Mouse (Mus musculus): ENCODE results near the gene Fstl5.
"Not testable (repeated sequence)": the region's sequence is repeated elsewhere in the genome, so short reads cannot be mapped to it uniquely, and the experiment has no call there.

Gene Fstl5

DNA sequence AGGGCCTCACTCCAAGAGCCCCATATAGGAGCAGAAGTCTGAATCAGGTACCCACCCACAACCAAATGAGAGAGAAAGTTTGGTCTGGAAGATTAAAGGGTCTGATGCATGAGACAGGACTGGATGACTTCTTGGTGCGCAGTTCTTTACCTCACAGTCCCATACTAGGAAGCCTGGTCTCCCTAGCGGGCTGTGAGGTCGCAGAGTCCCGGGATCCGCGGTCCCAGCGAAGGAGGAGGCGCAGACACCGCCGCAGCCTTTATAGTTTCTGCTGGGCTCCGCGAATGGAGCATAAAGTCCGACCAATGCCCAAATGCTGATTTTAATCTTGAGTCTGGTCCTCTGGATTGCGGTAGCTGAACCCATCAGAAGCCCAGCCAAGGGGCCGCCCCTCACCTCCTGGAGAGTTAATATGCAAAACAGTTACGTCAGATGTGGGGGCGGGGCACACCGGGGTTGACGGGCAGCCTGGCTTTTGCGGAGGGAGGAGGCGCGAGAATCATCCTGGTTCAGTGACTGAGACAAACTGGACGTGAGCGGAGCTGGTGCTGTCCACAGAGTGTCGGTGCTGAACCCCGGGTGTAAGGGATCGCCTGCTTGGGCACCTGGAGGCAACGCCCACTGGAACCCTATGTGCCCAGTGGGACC lies at the start of gene Fstl5:
TSS of gene Fstl5 (plus strand) at position 211 of the 648 bp plus-strand sequence.
- peak; percentile 31 for DNase-seq (ENCODE audit: low spot score)

- no peak for DNase-seq (ENCODE audit: low spot score)
Measured at GRCm38 (mm10) chr3:76025523-76025922, 48.5 kb upstream of the Fstl5 start.

DNA sequence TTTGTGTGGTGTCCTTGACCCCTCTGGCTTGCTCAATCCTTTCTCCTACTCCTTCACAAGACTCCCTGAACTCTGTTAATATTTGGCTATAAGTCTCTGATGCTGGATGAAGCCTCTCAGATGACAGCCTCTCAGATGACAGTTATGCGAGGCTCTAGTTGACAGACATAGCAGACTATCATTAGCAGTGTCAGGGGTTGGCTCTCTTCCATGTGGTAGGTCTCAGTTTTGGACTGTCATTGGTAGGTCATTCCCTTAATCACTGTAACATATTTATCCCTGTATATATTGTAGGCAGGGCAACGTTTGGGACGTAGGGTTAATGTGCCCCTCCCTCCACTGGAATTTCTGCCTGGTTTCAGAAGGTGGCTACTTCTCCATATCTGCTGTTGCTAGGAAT lies 22.9 kb upstream of the Fstl5 start:
- DNase-seq (ENCODE audit: low spot score) = no peak

DNA sequence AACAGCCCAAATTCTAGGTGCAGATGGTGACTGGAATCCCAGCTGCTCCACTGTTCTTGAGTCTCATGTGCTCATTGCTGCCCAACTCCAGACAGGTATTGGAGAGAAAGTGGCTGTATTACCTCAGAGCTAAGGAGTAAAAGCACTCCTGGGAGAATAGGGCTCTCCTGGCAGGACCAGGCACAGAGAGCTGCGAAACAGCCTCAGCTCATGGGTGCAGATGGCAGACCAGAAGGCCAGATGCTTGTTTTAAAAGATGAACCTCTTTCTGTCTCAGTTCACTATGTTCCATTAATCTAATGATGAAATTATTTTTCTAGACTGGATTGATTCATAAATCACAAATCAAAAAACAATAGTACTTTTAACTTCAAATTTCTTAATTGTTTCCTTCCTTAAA lies 12.1 kb upstream of the Fstl5 start:
- no peak for DNase-seq (ENCODE audit: low spot score)

DNA sequence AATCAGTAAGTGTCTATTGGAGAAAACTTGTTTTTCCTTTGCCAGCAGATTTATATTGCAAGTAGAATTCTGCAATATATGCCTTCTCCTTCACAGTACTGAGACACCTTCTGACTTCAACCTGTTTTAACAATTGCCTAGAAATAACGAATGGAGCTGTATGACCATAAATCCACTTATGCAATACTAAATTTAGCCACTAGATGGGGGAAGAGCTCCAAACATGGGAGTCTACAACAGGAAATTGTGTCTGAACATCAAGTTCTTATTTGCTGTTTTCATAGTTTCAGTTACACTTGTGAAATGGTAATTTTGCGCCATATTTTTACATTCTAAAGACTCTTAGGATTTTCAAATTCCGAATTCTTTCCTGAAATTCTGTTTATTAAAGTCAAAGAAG lies 6.2 kb upstream of the Fstl5 start:
- no peak for DNase-seq (ENCODE audit: low spot score)

GRCm38 (mm10) chr3:76072826-76073225 lies 1.2 kb upstream of the Fstl5 start:
- DNase-seq (ENCODE audit: low spot score) = no peak

DNA sequence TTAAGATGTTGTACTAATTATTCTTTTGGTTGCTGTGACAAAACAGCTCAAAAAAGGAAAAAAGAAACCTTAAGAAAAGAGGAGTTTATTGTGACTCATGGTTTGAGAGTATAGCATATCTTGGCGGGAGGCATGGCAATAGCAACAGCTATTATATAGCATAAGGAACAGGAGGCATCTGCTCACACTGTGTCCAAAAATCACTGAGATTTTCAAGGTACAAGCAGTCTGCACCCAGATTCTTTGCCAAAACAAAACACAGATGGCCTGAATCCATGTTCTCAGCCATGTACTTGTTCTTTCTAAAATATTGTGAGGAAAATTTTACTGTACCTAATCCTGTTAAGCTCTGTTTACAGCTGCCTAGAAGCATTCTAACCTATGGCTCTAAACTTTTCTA lies 66.4 kb downstream of the Fstl5 start:
- DNase-seq (ENCODE audit: low spot score) = no peak

DNA sequence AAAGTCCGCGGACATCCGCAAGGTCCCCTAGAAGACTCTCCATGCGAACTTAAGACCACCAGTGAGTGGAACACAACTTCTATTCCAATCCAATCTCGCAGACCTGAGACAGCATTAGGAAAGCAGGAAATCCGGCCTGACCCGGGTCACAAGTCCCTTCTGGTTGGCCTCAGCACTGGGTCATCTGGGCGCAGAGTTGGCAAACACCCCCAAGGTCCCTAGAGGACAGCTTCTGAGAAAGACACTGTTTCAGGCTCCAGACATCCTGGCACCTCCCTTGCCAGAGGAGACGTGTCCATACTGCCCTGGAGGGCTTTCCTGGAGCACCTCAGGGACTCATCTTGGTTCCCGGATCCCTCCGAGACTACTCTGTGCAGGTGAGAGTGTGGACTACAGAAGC lies 73.8 kb downstream of the Fstl5 start:
- no peak for DNase-seq (ENCODE audit: low spot score)

GRCm38 (mm10) chr3:76238834-76239233 lies 164.8 kb downstream of the Fstl5 start:
- DNase-seq (ENCODE audit: low spot score) = no peak

- no peak for DNase-seq (ENCODE audit: low spot score)
Measured at GRCm38 (mm10) chr3:76251385-76251784, 177.3 kb downstream of the Fstl5 start.

DNA sequence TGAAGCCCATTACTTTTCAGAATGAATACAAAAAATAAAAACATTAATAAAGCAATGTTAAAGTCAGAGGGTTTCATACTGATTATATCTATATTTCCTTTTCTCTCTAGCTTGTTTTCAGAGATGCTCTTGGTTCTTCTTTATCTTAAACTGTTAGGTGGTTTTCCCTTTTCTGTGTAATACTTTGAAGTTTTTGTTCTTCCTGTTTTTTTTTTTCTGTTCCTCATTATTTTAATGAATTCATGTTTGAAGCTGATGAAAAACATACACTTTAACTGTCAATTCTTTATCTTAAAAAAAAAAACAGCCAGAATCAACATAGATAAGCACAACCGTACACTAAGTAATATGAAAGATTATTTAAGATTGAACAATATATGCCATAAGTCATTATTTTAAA lies 218.9 kb downstream of the Fstl5 start:
- no peak for DNase-seq (ENCODE audit: low spot score)

DNA sequence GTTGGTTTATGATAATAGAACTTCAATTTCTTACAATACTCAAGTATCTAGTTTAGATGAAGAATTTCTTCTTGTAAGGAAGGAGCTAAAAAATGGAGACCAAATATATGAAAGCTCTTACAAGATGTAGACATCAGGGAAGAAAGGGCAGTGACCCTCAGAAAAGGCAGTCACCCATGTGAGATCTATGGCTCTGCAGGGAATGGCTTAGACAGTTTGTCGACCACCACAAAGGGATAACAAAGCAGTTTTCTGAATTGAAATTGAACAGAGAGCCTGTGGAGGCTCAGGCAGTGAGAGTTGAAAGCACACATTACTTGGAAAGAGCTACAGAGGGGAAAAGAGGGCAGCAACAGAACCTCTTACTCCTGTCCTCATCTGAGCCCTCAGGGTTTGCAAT lies 220.3 kb downstream of the Fstl5 start:
- DNase-seq (ENCODE audit: low spot score) = no peak

GRCm38 (mm10) chr3:76301026-76301773 lies 227.1 kb downstream of the Fstl5 start:
- no peak for DNase-seq (ENCODE audit: low spot score)

DNA sequence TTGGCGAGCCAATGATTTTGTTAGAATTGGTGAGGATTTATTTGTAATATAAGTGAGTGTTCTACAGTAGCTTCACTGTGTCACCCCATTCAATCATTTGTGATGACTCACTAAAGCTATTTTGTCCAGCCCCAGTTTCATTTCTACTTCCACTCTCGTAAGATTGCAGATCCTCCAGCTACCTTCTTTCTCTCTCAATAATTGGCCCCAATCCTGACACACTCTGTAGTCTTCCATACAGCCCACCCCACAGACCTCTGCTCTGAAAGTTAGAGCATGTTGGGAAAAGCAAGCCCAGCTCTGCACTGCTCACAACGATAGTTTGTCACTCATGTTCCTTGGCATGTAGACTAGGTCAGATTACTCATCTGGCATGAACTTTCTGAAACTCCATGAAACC lies 242.9 kb downstream of the Fstl5 start:
- no peak for DNase-seq (ENCODE audit: low spot score)

GRCm38 (mm10) chr3:76319531-76319930 lies 245.5 kb downstream of the Fstl5 start:
- no peak for DNase-seq (ENCODE audit: low spot score)

DNA sequence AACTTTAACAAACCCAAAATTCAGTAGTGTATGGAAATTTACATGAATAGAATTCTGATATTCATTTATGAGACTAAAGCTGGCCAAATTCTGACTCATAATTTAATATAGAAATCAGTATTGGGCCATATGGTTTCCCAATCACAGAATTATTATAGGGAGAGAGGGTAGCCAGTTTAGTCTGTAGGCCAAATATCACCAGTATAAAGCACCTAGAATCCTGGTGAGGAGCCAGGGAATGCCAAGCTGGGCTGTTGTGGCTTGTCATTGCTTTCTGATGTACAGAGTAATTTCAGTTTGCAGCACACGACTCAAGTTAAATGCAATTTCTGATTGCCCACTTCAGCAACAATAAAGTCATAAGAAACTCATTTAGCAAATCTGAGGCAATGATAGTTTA lies 248.4 kb downstream of the Fstl5 start:
- DNase-seq (ENCODE audit: low spot score) = no peak

GRCm38 (mm10) chr3:76336922-76337321 lies 262.9 kb downstream of the Fstl5 start:
- DNase-seq (ENCODE audit: low spot score) = no peak

- no peak for DNase-seq (ENCODE audit: low spot score)
Measured at GRCm38 (mm10) chr3:76367000-76367399, 292.9 kb downstream of the Fstl5 start.

- no peak for DNase-seq (ENCODE audit: low spot score)
Measured at GRCm38 (mm10) chr3:76369910-76370309, 295.8 kb downstream of the Fstl5 start.

GRCm38 (mm10) chr3:76428775-76429372 lies 354.8 kb downstream of the Fstl5 start:
- DNase-seq (ENCODE audit: low spot score) = no peak

GRCm38 (mm10) chr3:76467229-76467874 lies 393.3 kb downstream of the Fstl5 start:
- no peak for DNase-seq (ENCODE audit: low spot score)

DNA sequence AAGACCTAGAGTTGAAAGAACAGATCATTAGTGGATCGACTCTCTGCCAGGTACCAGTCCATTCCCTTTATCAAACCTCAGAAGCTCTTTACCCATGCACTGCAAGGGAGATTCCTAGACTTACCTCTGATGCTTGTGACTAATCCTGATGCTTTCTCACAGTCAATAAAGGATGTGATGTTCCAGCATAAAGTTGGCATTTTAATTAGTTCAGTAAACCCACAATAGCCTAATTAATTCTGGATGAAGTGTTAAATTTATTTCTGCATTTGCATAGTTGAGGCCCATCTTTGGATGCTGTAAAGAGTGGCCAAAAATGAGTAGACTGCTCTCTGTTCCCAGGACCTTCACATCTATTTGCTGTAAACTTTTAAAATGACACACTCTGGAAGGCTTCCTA lies 394.1 kb downstream of the Fstl5 start:
- DNase-seq (ENCODE audit: low spot score) = no peak

DNA sequence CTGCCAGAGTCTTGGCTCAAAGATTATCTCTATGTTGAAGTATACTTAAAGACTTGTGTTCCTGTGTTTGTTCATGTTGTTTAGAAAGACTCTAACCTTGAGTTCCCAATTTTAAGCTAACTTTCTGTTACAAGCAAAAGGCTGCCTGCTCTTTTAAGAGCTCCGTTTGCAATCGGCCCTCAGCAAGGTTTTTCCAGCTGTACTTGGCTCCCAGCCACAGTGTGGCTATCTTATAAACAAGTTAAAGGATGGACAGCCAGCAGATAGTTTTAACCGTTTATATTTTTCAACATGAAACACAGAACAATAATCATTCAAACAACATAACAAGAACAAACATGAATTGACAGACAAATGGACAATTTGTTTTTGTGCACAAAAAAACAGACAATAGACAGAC lies 433.8 kb downstream of the Fstl5 start:
- not testable (repeated sequence) for DNase-seq (ENCODE audit: low spot score)
